ENCODE assay signal across 26 mouse cellular contexts in the genomic region with DNA sequence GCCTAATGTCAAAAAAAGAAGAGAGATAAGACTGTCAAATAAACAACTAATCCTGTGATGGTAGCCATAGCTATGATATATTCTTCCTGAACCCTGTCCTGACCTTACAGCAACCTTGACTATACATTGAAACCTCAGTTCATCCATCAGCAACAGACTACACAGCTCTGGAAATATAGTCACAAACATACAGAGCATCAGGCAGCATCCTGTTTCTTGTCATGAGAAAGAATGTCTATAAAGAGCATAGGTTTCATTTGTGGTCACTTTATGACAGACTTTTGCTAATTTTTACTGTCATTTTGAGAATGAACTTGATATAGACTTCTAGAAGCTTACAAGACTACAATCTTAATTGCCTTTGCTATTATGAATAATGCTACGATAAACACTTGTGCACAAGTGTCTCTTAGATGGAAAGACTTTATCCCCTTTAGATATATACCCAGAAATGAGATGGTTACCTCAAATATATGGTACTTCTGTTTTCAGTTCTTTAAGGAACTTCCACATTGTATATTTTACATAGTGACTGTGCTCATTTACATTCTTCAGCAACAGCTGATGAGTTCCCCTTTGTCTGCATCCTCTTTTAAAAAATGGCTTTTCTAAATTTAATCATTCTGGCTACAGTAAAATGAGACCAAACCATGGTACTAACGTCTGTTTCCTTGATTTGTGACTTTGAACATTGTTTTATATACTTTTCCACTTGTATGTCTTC. TPM values are rescaled to one million over a fixed set of nuclear protein-coding genes. Genes with fewer than 3 reads are reported as not detected.
DNase-seq lines count a peak whose midpoint lies in the region; ATAC-seq lines count a peak whose summit lies in the region.
"Had no signal": no experiment of that assay in that cellular context is flagged by ENCODE, and none has a peak within 500 bp of the region (broad histone marks: within the 10 kb centered on the region; RNA-seq: fewer than 3 reads in every experiment).

No protein-coding gene starts in this region.

- ATAC-seq in inflammation-experienced regulatory T-cells, adult 6 months: peak; percentile 50
- peak; percentile 85 for ATAC-seq in monocyte, adult 5-6 weeks (replicated peaks; ENCODE audit: insufficient number of reproducible peaks, low FRiP score, low TSS enrichment, poor library complexity, severe bottlenecking)
- ATAC-seq: forebrain, embryonic 14.5 days had no signal

- intact Hi-C loops in left cerebral cortex, postnatal 10 days (cut with DNase I): no loop called here

- DNase-seq in spleen, postnatal 36 days (ENCODE audit: low spot score in 2 of 2): peak; percentile 13 to 35
- no peak for DNase-seq in spleen, postnatal 14 days (ENCODE audit: low spot score in 2 of 2)
- no peak for DNase-seq in ovary, adult 18-20 months (ENCODE audit: low spot score)
- no peak for DNase-seq in left cerebral cortex, postnatal 10 days (ENCODE audit: extremely low spot score in 1 of 2, low spot score in 2 of 2)
- DNase-seq in testis, postnatal 10 days (ENCODE audit: low spot score): no peak
- DNase-seq: adrenal gland, adult 8-10 months; adrenal gland, postnatal 36 days; cerebellum, adult 2 months; cerebellum, postnatal 10 days; embryo, embryonic 11 days; gastrocnemius, postnatal 14 days had no signal

RNA-seq across cellular contexts. Expression of gene Olfr266, which starts 17.0 kb away (rescaled TPM):
- not detected for polyA plus RNA-seq in inflammation-experienced regulatory T-cells, adult 6 months (2017; shearing (Covaris generic))
- not detected in 3 replicates for total RNA-seq in monocyte, adult 5-6 weeks (2017)
- not detected for total RNA-seq in left cerebral cortex, postnatal 10 days (2021)
- total RNA-seq: adrenal gland, adult 8-10 months; adrenal gland, postnatal 36 days; ES-E14; gastrocnemius, postnatal 14 days; heart, adult 8-10 months; heart, postnatal 25 days had no signal
- polyA plus RNA-seq: cerebellum, adult 2 months; embryonic facial prominence, embryonic 11.5 days; embryonic facial prominence, embryonic 15.5 days; erythroblast, embryonic 14.5 days; forebrain, embryonic 10.5 days; forebrain, embryonic 14.5 days; gonadal fat pad, adult 2 months; heart, embryonic 12.5 days; heart, embryonic 16.5 days; hindbrain, embryonic 10.5 days; hindbrain, embryonic 14.5 days had no signal

RNA-seq across cellular contexts. Expression of gene Cd53, which starts 19.2 kb away (rescaled TPM):
- polyA plus RNA-seq in inflammation-experienced regulatory T-cells, adult 6 months (2017; shearing (Covaris generic)): 1,000 to 10,000 TPM; 1,117 to 1,392 (median 1,238) TPM
- 802 to 1,218 TPM (median 1,102 TPM) in 3 replicates for total RNA-seq in monocyte, adult 5-6 weeks (2017)
- 1 to 10 TPM; 8.1 to 8.3 TPM for total RNA-seq in left cerebral cortex, postnatal 10 days (2021)
- polyA plus RNA-seq: erythroblast, embryonic 14.5 days had no signal

Comparison
In these comparisons a context has a peak if more than half of its experiments do, and no peak if none do; other contexts are left out.
1. DNase-seq: peak in spleen, postnatal 36 days (2 of 2); none in spleen, postnatal 14 days (0 of 2), ovary, adult 18-20 months (single experiment), left cerebral cortex, postnatal 10 days (0 of 2) and testis, postnatal 10 days (single experiment).
2. RNA of gene Cd53, which starts 19.2 kb away (total RNA-seq): 802 to 1,218 TPM in monocyte, adult 5-6 weeks; 8.1 to 8.3 TPM in left cerebral cortex, postnatal 10 days; every median in the first group is over 10 times any median in the second.